Mouse (Mus musculus): ENCODE results near the gene Fhl1. TPM values are rescaled to one million over a fixed set of nuclear protein-coding genes. Genes with fewer than 3 reads are reported as not detected.

Fhl1 gene
- polyA plus RNA-seq, 1 experiment from 2014 or later: 190 TPM

DNA sequence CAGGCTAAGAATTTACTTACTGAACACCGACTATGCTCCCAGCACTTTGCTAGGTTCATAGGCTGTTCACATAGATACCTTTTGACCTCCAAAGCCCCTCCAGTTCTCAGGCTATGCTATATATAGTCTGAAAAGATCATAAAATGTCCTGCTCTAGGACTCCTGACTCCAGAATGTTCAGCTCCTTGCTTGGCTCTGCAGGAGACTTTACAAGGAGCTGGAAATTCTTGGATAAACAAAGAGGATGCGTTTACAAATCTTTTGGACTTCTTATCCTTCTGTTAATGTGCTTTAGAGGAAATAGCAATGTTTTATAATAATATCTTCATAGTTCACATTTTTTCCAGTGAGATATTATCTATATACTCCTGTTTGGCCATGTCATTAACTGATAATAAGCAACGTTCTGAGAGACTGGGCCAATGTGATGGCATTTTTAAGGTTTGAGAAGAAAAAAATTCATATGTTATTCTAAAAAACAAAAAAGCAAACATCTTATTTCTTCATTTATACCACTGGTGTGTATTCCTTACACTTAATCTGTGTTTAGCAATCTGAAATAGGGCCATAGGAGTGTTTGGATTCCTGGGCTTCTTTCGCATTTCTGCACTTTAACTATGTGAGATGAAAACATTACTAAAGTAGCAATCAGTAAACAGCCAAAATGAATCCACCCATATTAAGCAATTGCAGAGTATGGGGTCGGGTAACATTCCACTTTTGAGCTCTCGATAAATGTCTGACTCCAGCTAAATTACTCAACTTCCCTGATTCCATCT is 22.8 kb upstream of the Fhl1 start:
- Histone ChIP-seq H3K9ac (ENCODE audit: low read length) (no peak overlapping the region), H3K36me3 (ENCODE audit: control insufficient read depth, insufficient read depth, low read length) (no peaks in the 10 kb centered on the region), H3K27me3 (ENCODE audit: control insufficient read depth, insufficient read depth, low read length) (no peaks in the 10 kb centered on the region), H3K4me1 (ENCODE audit: control insufficient read depth, insufficient read depth, low read length) (no peaks in the 10 kb centered on the region), H3K27ac (ENCODE audit: low read length) (no peak overlapping the region), H3K4me3 (replicated peaks; ENCODE audit: low read length) (no peak overlapping the region), H3K9me3 (replicated peaks; ENCODE audit: control insufficient read depth, low read length) (no peaks in the 10 kb centered on the region), H3K4me2 (ENCODE audit: low read depth, low read length) (no peak overlapping the region)
- no peak for ATAC-seq (ENCODE audit: insufficient read depth, low FRiP score)
- 62% methylated on average over 6 of the region's 6 CpGs for WGBS

DNA sequence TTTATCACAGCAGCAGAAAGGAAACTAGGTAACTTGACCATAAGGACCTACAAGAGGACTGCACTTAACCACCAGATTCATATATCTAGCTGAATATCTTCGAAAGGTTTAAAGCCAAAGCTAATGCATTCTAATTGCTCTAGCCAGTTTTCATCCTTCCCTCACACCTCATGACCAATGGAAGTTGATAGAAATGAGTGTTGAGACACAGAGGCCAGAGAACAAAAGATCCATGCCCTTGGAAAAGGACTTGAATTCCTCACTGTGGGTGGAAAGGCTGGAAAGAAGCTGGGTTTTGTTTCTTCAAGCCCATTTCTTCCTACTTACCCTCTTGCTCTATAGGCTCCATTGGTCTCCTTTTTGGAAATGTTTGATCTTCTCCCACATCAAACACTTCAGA is 21.1 kb upstream of the Fhl1 start:
- no peaks in the 10 kb centered on the region for H3K27me3 ChIP-seq (ENCODE audit: control insufficient read depth, insufficient read depth, low read length)
- no peak overlapping the region for H3K9ac ChIP-seq (ENCODE audit: low read length)
- ATAC-seq (ENCODE audit: insufficient read depth, low FRiP score): no peak
- no peak overlapping the region for H3K4me3 ChIP-seq (replicated peaks; ENCODE audit: low read length)
- H3K9me3 ChIP-seq (replicated peaks; ENCODE audit: control insufficient read depth, low read length): no peaks in the 10 kb centered on the region
- H3K36me3 ChIP-seq (ENCODE audit: control insufficient read depth, insufficient read depth, low read length): no peaks in the 10 kb centered on the region
- H3K4me1 ChIP-seq (ENCODE audit: control insufficient read depth, insufficient read depth, low read length): no peaks in the 10 kb centered on the region
- H3K27ac ChIP-seq (ENCODE audit: low read length): no peak overlapping the region
- no peak overlapping the region for H3K4me2 ChIP-seq (ENCODE audit: low read depth, low read length)
- WGBS: 92% methylated on average over 1 of the region's 1 CpGs

- 72% methylated on average over 1 of the region's 1 CpGs for WGBS
- H3K27ac ChIP-seq (ENCODE audit: low read length): no peak overlapping the region
- H3K4me1 ChIP-seq (ENCODE audit: control insufficient read depth, insufficient read depth, low read length): no peaks in the 10 kb centered on the region
- ATAC-seq (ENCODE audit: insufficient read depth, low FRiP score): no peak
- no peak overlapping the region for H3K9ac ChIP-seq (ENCODE audit: low read length)
- H3K27me3 ChIP-seq (ENCODE audit: control insufficient read depth, insufficient read depth, low read length): no peaks in the 10 kb centered on the region
- H3K36me3 ChIP-seq (ENCODE audit: control insufficient read depth, insufficient read depth, low read length): no peaks in the 10 kb centered on the region
- H3K4me2 ChIP-seq (ENCODE audit: low read depth, low read length): no peak overlapping the region
- H3K9me3 ChIP-seq (replicated peaks; ENCODE audit: control insufficient read depth, low read length): no peaks in the 10 kb centered on the region
- H3K4me3 ChIP-seq (replicated peaks; ENCODE audit: low read length): no peak overlapping the region
These were observed 18.9 kb upstream of the Fhl1 start for GRCm38 (mm10) chrX:56712666-56713065.

DNA sequence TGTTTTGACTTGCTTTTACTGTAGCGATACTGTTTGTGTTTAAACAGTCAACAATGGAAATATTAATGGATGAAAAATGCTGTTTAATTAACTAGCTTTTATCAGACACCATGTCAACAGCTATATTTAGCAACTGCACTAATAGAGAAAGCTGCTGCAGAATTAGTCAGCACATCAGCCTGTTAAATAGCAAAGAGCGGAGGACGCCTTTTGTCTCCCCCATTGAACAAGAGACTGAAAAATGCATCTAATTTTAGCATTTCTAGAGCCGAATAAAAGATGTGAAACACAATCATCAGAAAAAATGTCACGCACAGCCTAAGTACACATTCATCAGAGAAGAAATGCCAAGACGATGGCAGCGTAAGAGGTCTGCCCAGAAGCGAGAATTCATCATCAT is 9.0 kb upstream of the Fhl1 start:
- H3K4me3 ChIP-seq (replicated peaks; ENCODE audit: low read length): no peak overlapping the region
- ATAC-seq (ENCODE audit: insufficient read depth, low FRiP score): no peak
- H3K36me3 ChIP-seq (ENCODE audit: control insufficient read depth, insufficient read depth, low read length): no peaks in the 10 kb centered on the region
- no peak overlapping the region for H3K27ac ChIP-seq (ENCODE audit: low read length)
- no peaks in the 10 kb centered on the region for H3K9me3 ChIP-seq (replicated peaks; ENCODE audit: control insufficient read depth, low read length)
- H3K9ac ChIP-seq (ENCODE audit: low read length): no peak overlapping the region
- H3K4me1 ChIP-seq (ENCODE audit: control insufficient read depth, insufficient read depth, low read length): no peaks in the 10 kb centered on the region
- no peak overlapping the region for H3K4me2 ChIP-seq (ENCODE audit: low read depth, low read length)
- no peaks in the 10 kb centered on the region for H3K27me3 ChIP-seq (ENCODE audit: control insufficient read depth, insufficient read depth, low read length)
- WGBS: 67% methylated on average over 8 of the region's 8 CpGs

GRCm38 (mm10) chrX:56728507-56728906 is 3.1 kb upstream of the Fhl1 start:
- Histone ChIP-seq H3K36me3 (ENCODE audit: control insufficient read depth, insufficient read depth, low read length) (no peaks in the 10 kb centered on the region), H3K27me3 (ENCODE audit: control insufficient read depth, insufficient read depth, low read length) (no peaks in the 10 kb centered on the region), H3K9me3 (replicated peaks; ENCODE audit: control insufficient read depth, low read length) (no peaks in the 10 kb centered on the region), H3K4me2 (ENCODE audit: low read depth, low read length) (no peak overlapping the region), H3K4me1 (ENCODE audit: control insufficient read depth, insufficient read depth, low read length) (no peaks in the 10 kb centered on the region), H3K4me3 (replicated peaks; ENCODE audit: low read length) (no peak overlapping the region), H3K27ac (ENCODE audit: low read length) (no peak overlapping the region), H3K9ac (ENCODE audit: low read length) (no peak overlapping the region)
- 77% methylated on average over 3 of the region's 3 CpGs for WGBS
- no peak for ATAC-seq (ENCODE audit: insufficient read depth, low FRiP score)

- Histone ChIP-seq H3K27ac (ENCODE audit: low read length) (0 out of 2 replicates have a peak overlapping the region, but pooled peaks have one; percentile 33), H3K9ac (ENCODE audit: low read length) (peak overlapping the region; percentile 73), H3K36me3 (ENCODE audit: control insufficient read depth, insufficient read depth, low read length) (no peaks in the 10 kb centered on the region), H3K27me3 (ENCODE audit: control insufficient read depth, insufficient read depth, low read length) (no peaks in the 10 kb centered on the region), H3K4me2 (ENCODE audit: low read depth, low read length) (peak overlapping the region; percentile 51), H3K4me1 (ENCODE audit: control insufficient read depth, insufficient read depth, low read length) (no peaks in the 10 kb centered on the region), H3K9me3 (replicated peaks; ENCODE audit: control insufficient read depth, low read length) (no peaks in the 10 kb centered on the region), H3K4me3 (replicated peaks; ENCODE audit: low read length) (peak overlapping the region; percentile 55)
- WGBS: 18% methylated on average over 10 of the region's 10 CpGs
- peak; percentile 16; the same call in 1 of the 2 replicates for ATAC-seq (ENCODE audit: insufficient read depth, low FRiP score)
These were observed 720 bp upstream of the Fhl1 start for GRCm38 (mm10) chrX:56730828-56731305.

GRCm38 (mm10) chrX:56732401-56732800 is 814 bp downstream of the Fhl1 start:
- Histone ChIP-seq H3K4me1 (ENCODE audit: control insufficient read depth, insufficient read depth, low read length) (no peaks in the 10 kb centered on the region), H3K9me3 (replicated peaks; ENCODE audit: control insufficient read depth, low read length) (no peaks in the 10 kb centered on the region), H3K27me3 (ENCODE audit: control insufficient read depth, insufficient read depth, low read length) (no peaks in the 10 kb centered on the region), H3K36me3 (ENCODE audit: control insufficient read depth, insufficient read depth, low read length) (no peaks in the 10 kb centered on the region), H3K4me3 (replicated peaks; ENCODE audit: low read length) (peak overlapping the region; percentile 55), H3K27ac (ENCODE audit: low read length) (no peak overlapping the region), H3K9ac (ENCODE audit: low read length) (peak overlapping the region; percentile 73; the same call in 1 of the 2 replicates), H3K4me2 (ENCODE audit: low read depth, low read length) (peak overlapping the region; percentile 51)
- ATAC-seq (ENCODE audit: insufficient read depth, low FRiP score): no peak
- WGBS: 20% methylated on average over 3 of the region's 3 CpGs

- no peak overlapping the region for H3K9ac ChIP-seq (ENCODE audit: low read length)
- H3K36me3 ChIP-seq (ENCODE audit: control insufficient read depth, insufficient read depth, low read length): no peaks in the 10 kb centered on the region
- H3K27ac ChIP-seq (ENCODE audit: low read length): no peak overlapping the region
- no peaks in the 10 kb centered on the region for H3K4me1 ChIP-seq (ENCODE audit: control insufficient read depth, insufficient read depth, low read length)
- no peaks in the 10 kb centered on the region for H3K27me3 ChIP-seq (ENCODE audit: control insufficient read depth, insufficient read depth, low read length)
- no peak for ATAC-seq (ENCODE audit: insufficient read depth, low FRiP score)
- no peak overlapping the region for H3K4me3 ChIP-seq (replicated peaks; ENCODE audit: low read length)
- no peak overlapping the region for H3K4me2 ChIP-seq (ENCODE audit: low read depth, low read length)
- WGBS: 48% methylated on average over 5 of the region's 5 CpGs
- H3K9me3 ChIP-seq (replicated peaks; ENCODE audit: control insufficient read depth, low read length): no peaks in the 10 kb centered on the region
These were observed 2.8 kb downstream of the Fhl1 start for GRCm38 (mm10) chrX:56734436-56734835.

DNA sequence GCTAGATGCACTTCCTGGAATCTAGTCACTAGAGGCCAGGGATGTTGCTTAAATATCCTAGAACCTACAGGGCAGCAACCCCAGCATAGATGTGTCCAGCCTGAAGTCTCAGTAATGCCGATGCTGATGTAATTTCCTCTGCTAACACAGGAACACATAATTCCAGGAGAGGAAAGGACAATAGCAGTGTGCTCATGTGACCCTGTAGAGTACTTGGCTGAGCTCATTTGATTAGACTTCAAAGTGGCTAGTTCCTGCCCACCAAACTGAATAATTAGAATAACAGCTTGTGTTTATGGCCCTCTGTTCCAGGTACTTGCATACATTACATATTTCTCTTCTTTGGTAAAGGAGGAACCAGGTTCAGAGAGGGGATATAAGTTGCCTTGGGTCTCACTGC is 4.6 kb downstream of the Fhl1 start:
- H3K9ac ChIP-seq (ENCODE audit: low read length): no peak overlapping the region
- H3K4me2 ChIP-seq (ENCODE audit: low read depth, low read length): no peak overlapping the region
- H3K4me1 ChIP-seq (ENCODE audit: control insufficient read depth, insufficient read depth, low read length): no peaks in the 10 kb centered on the region
- H3K36me3 ChIP-seq (ENCODE audit: control insufficient read depth, insufficient read depth, low read length): no peaks in the 10 kb centered on the region
- 61% methylated on average over 1 of the region's 1 CpGs for WGBS
- H3K9me3 ChIP-seq (replicated peaks; ENCODE audit: control insufficient read depth, low read length): no peaks in the 10 kb centered on the region
- no peak for ATAC-seq (ENCODE audit: insufficient read depth, low FRiP score)
- H3K4me3 ChIP-seq (replicated peaks; ENCODE audit: low read length): no peak overlapping the region
- no peak overlapping the region for H3K27ac ChIP-seq (ENCODE audit: low read length)
- no peaks in the 10 kb centered on the region for H3K27me3 ChIP-seq (ENCODE audit: control insufficient read depth, insufficient read depth, low read length)
